Comparison of ENCODE assay signal across 8 mouse cellular contexts in the genomic region with DNA sequence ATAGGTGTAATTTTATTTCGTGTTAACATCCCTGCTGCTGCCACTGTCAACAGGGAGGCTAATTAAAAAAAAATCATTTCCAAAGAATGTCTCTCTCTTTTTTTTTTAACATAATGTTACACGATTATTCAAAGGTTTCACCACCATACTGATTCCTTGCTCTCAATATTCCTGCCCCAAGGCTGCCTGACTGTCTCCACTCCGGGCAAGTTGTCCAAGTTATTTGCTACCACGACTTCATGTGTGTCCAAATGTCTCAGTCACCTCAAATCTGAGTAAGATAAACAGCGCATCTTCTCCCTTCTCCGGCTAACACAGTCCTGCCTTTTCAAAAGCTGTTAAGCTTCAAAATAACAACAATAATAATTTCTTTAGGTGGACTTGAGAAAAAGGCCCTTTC.
DNase-seq lines count a peak whose midpoint lies in the region; ATAC-seq and TF ChIP-seq lines count a peak whose summit lies in the region.
"Had no signal": no experiment of that assay in that cellular context is flagged by ENCODE, and none has a peak within 500 bp of the region (broad histone marks: within the 10 kb centered on the region; RNA-seq: fewer than 3 reads in every experiment).

No protein-coding gene starts in this region.

- DNase-seq in lung, postnatal 0 days (ENCODE audit: low spot score): peak; percentile 23
- no peak for DNase-seq in lung, postnatal 14 days
- no peak for DNase-seq in forebrain, embryonic 11.5 days (ENCODE audit: low spot score)
- DNase-seq in limb, embryonic 10.5 days (ENCODE audit: low spot score): no peak
- DNase-seq in adrenal gland, postnatal 36 days: no peak
- DNase-seq in urinary bladder, postnatal 36 days (ENCODE audit: low spot score in 2 of 2): no peak
- DNase-seq: spleen, adult 18-20 months had no signal

- no peaks in the 10 kb centered on the region for H3K36me3 ChIP-seq in lung, postnatal 0 days (ENCODE audit: insufficient read depth, low read length)
- H3K36me3 ChIP-seq in forebrain, embryonic 11.5 days (ENCODE audit: control insufficient read depth, insufficient read depth, low read length): no peaks in the 10 kb centered on the region
- H3K36me3 ChIP-seq in limb, embryonic 10.5 days: peaks cover 22% of the 10 kb centered on the region
- H3K36me3 ChIP-seq in stomach, embryonic 16.5 days (ENCODE audit: control insufficient read depth, insufficient read depth, low read length): no peaks in the 10 kb centered on the region

- peak overlapping the region; percentile 61 for H3K4me3 ChIP-seq in lung, postnatal 0 days (ENCODE audit: low read depth, low read length)
- peak overlapping the region; percentile 52 for H3K4me3 ChIP-seq in forebrain, embryonic 11.5 days (ENCODE audit: low read depth, low read length)
- peak overlapping the region; percentile 89 for H3K4me3 ChIP-seq in limb, embryonic 10.5 days
- H3K4me3 ChIP-seq in stomach, embryonic 16.5 days (replicated peaks; ENCODE audit: low read length): peak overlapping the region; percentile 79

- peak overlapping the region; percentile 91 for H3K27ac ChIP-seq in lung, postnatal 0 days (ENCODE audit: low read length)
- no peak overlapping the region for H3K27ac ChIP-seq in forebrain, embryonic 11.5 days (ENCODE audit: low read depth, low read length)
- H3K27ac ChIP-seq in limb, embryonic 10.5 days: peak overlapping the region; percentile 100
- peak overlapping the region; percentile 98 for H3K27ac ChIP-seq in stomach, embryonic 16.5 days (ENCODE audit: low read length)

- H3K9me3 ChIP-seq in lung, postnatal 0 days (ENCODE audit: low read length): no peaks in the 10 kb centered on the region
- H3K9me3 ChIP-seq in forebrain, embryonic 11.5 days (ENCODE audit: control insufficient read depth, low read length): no peaks in the 10 kb centered on the region
- H3K9me3 ChIP-seq in limb, embryonic 10.5 days (replicated peaks): no peaks in the 10 kb centered on the region
- no peaks in the 10 kb centered on the region for H3K9me3 ChIP-seq in stomach, embryonic 16.5 days (replicated peaks; ENCODE audit: control insufficient read depth, low read length)

- WGBS in lung, postnatal 0 days: 7% methylated on average over 6 of the region's 6 CpGs
- WGBS in forebrain, embryonic 11.5 days: 5% methylated on average over 6 of the region's 6 CpGs
- WGBS in limb, embryonic 10.5 days: 8% methylated on average over 6 of the region's 6 CpGs
- 7% methylated on average over 6 of the region's 6 CpGs for WGBS in stomach, embryonic 16.5 days

- no peaks in the 10 kb centered on the region for H3K4me1 ChIP-seq in lung, postnatal 0 days (ENCODE audit: insufficient read depth, low read depth, low read length)
- peaks cover 2% of the 10 kb centered on the region; the same call in 1 of the 2 replicates for H3K4me1 ChIP-seq in forebrain, embryonic 11.5 days (replicated peaks; ENCODE audit: control insufficient read depth, insufficient read depth, low read length)
- peaks cover 48% of the 10 kb centered on the region for H3K4me1 ChIP-seq in limb, embryonic 10.5 days
- H3K4me1 ChIP-seq in stomach, embryonic 16.5 days (ENCODE audit: control insufficient read depth, insufficient read depth, low read length): peaks cover 9% of the 10 kb centered on the region; the same call in 1 of the 2 replicates

- peak overlapping the region; percentile 60 for H3K4me2 ChIP-seq in lung, postnatal 0 days (replicated peaks; ENCODE audit: low read depth, low read length)
- H3K4me2 ChIP-seq in forebrain, embryonic 11.5 days (ENCODE audit: low read depth, low read length, severe bottlenecking): peak overlapping the region; percentile 94
- peak overlapping the region; percentile 88 for H3K4me2 ChIP-seq in stomach, embryonic 16.5 days (ENCODE audit: low read depth, low read length)

- TF ChIP-seq CTCF in lung, postnatal 0 days (IDR thresholded peaks at IDR 0.05): no peak

- no peak for TF ChIP-seq EP300 in lung, postnatal 0 days (IDR thresholded peaks at IDR 0.05)

- no peak for ATAC-seq in lung, postnatal 0 days
- ATAC-seq in forebrain, embryonic 11.5 days (replicated peaks; ENCODE audit: low FRiP score): no peak
- ATAC-seq in stomach, embryonic 16.5 days (ENCODE audit: insufficient read depth, low FRiP score): no peak

- H3K9ac ChIP-seq in lung, postnatal 0 days (replicated peaks; ENCODE audit: low read depth): peak overlapping the region; percentile 80
- H3K9ac ChIP-seq in forebrain, embryonic 11.5 days (ENCODE audit: low read length): no peak overlapping the region
- peak overlapping the region; percentile 93 for H3K9ac ChIP-seq in stomach, embryonic 16.5 days (ENCODE audit: low read length)

- no peaks in the 10 kb centered on the region for H3K27me3 ChIP-seq in lung, postnatal 0 days (replicated peaks; ENCODE audit: insufficient read depth, low read length)
- peaks cover 2% of the 10 kb centered on the region; the same call in 1 of the 2 replicates for H3K27me3 ChIP-seq in forebrain, embryonic 11.5 days (ENCODE audit: control insufficient read depth, insufficient read depth, low read length)
- no peaks in the 10 kb centered on the region for H3K27me3 ChIP-seq in limb, embryonic 10.5 days (ENCODE audit: low read depth, poor library complexity, severe bottlenecking)
- H3K27me3 ChIP-seq in stomach, embryonic 16.5 days (ENCODE audit: control insufficient read depth, insufficient read depth, low read length): no peaks in the 10 kb centered on the region
